Mouse (Mus musculus): ENCODE results near the gene 1700007K13Rik.

DNA sequence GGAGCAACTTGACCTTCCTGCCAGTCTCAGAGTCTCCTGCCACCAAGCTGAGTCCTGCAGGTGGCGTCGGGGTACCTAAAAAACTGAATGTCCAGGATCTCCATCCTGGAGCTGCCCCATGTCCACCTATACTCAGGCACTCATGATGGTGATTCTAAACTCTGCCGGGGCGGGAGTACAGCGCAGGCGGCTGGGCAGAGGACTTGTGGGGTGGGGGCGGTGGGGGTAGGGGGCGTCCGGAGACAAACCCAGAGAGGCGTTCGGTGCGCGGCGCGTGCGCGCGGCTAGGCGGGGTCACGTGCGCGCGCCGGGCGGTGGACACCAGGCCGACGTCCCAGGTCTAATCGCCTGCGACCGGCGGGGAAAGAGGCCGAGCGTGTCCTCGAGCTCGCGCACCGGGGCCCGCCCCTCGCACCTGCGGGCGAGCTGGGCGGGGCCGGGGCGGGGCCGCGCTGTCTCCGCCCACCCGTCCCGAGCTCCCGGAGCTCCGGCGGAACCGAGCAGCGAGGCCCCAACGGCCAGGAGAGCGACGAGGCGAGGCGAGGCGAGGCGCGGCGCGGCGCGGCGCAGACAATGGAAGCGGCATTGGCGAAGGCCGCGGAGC lies 46.8 kb upstream of the 1700007K13Rik start, which contains the start of gene Ralgds:
- TF ChIP-seq CTCF (IDR thresholded peaks at IDR 0.05; ENCODE audit: low read depth) (no peak), EP300 (IDR thresholded peaks at IDR 0.05; ENCODE audit: low read depth) (no peak)
